Mouse (Mus musculus) layer of hippocampus, adult 18-20 months (tissue): ENCODE results near the gene Tbx6. TPM values are rescaled to one million over a fixed set of nuclear protein-coding genes. Genes with fewer than 3 reads are reported as not detected.
"Not testable (repeated sequence)": the region's sequence is repeated elsewhere in the genome, so short reads cannot be mapped to it uniquely, and the experiment has no call there.

ENCODE experiments used
- DNase-seq, 2 experiments: peaks; one replicate each; pipeline ENCODE4 v3.0.0; 2022; ENCODE audit warnings: low spot score in 2 of 2
- total RNA-seq, 2 experiments: library from RNA; stranded (reverse); gene quantifications; 2 replicates each; pipeline ENCODE4 v1.2.3; 2021

The Tbx6 gene
- total RNA-seq, 2 experiments from 2014 or later: 0.56 to 0.64 TPM

DNA sequence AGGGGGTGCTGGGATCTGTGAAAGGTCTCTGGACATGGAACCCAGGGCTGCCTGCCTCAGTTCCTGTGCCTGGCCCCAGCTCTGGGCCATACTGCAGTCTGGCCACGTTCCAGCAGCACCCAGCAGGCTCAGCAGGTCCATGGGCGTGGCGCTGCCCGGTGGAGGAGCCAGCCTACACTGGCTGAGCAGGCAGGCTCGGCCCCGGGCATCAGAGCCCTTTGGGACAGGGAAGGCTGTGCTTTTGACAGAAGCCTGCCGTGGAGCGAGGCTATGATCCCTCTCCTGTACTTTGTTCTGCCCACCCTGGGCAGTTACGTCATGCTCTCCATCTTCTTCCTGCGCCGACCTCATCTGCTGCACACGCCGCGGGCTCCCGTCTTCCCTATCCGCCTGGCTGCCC lies 15.1 kb upstream of the Tbx6 start, which contains the start of gene Gdpd3:
Gene Gdpd3 (plus strand): TSS at position 134 of the 400 bp plus-strand sequence.
- no peak for DNase-seq

DNA sequence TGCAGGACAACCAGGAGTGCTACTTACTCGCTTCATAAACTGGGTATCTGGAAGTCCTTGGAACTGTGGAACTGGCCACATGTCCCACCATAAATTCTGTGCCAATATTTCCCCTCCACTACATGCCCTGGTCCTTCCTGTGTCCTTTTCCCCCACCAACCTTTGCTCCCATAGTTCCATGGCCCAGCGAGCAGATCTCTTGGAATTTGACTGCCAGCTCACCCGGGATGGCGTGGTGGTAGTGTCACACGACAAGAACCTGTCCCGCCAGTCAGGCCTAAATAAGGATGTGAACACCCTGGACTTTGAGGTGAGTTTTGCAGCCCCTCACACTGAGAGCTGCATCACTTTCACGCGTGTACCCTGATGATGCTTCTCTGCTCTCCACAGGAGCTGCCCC lies 14.3 kb upstream of the Tbx6 start:
- no peak for DNase-seq

DNA sequence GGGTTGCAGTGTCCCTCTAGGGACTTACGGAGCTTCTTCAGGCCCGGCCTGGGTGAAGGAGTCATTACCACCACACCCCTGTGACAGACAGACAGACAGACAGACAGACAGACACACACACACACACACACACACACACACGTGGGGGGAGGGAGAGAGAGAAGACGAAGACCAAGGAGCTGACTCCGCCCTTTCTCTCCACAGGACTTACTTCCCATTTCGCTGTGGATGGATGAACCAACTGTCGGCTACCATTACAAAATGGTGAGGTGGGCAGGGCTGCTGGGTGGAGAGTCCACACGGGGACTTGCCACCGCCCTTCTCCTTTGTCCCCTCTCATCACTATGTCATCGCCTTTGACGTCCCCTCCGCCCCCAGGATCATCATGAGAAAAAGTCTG lies 10.5 kb upstream of the Tbx6 start:
- no peak for DNase-seq

DNA sequence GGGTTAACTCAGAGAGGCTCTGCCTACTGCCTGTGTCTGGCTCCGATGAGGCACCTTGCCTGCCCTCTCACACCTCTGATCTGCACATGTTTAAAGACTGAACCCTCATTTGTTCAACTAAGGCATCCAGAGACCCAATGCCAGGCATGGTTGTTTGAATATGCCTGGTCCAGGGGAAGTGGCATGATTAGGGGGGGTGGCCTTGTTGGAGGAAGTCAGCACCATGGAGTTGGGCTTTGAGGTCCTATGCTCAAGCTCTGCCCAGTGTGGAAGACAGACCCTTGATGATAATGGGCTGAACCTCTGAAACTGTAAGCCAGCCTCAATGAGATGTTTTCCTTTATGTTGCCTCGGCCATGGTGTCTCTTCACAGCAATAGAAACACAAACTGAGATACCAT lies 7.9 kb upstream of the Tbx6 start:
- DNase-seq: no peak

DNA sequence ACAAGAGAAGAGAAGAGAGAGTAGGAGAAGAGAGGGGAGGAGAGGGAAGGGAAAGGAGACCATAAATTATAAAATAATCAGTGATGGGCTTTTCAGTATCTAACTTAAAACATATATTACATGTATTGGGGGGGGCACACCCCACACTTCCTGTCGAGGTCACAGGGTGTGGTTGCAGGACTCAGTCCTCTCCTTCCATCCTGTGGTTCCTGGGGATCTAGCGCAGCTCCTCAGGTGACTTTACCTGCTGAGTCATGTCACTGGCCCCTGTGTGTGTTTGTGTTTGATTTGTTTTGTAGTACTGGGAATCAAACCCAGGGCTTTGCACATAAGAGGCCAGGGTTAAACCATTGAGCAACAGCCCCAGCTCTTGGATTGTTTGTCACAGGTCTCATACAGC lies 6.8 kb upstream of the Tbx6 start:
- no peak for DNase-seq

DNA sequence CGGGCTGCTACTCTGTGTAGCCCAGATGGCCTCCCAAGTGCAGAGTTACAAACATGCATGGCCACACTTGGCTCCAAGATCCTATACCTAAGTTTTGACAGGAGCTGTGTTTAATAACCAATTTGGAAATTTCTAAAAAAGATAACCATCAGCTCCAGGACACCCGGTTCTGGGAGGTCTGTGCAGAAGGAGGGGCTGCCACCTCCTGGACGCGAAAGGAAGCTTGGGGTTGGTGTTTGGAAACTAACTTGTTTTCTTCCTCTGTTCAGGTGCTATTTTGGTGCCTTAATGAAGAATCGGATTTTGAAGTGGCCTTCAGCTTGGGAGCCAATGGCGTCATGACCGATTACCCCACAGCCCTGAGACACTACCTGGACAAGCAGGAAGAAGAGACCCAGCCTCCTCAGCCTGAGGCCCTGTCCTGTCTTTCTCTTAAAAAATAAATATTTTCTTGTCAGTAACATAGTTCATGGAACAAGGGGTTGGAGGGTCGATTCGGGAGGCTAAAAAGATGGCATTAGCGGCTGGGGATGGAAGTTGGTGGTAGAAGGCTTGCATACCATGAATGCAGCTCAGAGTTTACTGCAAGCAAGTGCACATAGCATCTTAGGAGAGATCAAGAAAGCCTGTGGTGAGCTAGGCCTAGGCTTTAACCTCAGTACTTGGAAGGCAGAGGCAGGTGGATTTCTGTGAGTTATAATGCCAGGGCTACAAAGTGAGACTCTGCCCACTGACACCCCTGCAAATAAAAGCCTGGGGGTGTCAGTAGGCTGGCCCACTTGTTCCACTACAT lies 5.9 kb upstream of the Tbx6 start:
- no peak for DNase-seq

DNA sequence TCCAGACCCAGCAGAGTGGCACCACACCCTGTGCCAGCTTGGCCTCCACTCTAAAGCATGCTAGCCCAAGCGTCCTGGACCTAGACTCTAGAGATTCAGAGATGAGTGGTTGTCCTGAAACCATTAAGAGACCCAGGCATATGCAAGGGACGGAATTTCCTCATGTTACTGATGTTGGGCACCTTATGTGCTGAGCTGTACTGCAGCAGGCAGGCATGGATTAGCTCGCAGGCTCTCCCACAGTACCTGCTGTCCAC lies 5.4 kb upstream of the Tbx6 start:
- DNase-seq: no peak

DNA sequence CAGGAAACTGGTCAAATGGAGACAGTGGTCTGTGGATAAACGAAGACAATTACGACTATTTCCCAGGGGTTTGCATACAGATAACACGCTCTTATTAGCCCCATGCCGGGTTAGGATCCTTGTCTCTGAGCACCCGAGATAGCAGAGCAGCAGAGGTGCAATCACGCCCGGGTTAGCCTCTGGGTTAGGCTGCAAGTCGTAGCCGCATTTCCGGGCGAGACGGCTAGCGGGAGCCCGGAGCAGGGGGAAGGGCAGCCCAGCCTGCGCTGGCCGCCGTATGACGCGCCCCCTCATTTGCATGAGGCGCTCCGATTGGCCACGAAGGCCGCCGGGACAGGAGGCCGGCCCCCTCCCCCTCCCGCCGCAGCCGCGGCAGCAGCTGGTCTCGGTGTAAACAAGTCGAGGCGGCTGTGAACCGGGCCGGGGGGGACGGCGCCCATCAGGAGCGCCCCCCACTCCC lies 4.7 kb upstream of the Tbx6 start, which contains the start of gene Ypel3:
Gene Ypel3 (plus strand): TSS at position 358 of the 460 bp plus-strand sequence.
- peak; percentile 95 to 97 for DNase-seq

DNA sequence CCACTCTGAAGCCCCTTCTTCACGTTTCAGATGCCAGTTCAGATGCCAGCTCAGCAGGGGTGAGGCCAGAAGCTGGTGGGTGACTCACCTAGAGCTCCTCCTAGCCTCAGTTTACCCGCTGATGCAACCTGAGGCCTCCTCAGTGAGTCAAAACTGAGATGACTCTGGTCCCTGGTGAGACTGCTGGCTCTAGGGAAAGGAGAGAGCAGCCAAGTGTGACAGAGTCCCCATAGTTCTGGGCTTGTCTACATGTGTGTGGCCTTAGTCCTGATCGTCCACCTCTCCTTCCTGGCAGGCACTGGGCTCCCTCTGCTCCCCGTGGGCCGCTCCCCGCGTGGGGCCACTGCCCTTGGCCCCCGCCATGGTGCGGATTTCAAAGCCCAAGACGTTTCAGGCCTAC lies 3.8 kb upstream of the Tbx6 start:
- no peak for DNase-seq

DNA sequence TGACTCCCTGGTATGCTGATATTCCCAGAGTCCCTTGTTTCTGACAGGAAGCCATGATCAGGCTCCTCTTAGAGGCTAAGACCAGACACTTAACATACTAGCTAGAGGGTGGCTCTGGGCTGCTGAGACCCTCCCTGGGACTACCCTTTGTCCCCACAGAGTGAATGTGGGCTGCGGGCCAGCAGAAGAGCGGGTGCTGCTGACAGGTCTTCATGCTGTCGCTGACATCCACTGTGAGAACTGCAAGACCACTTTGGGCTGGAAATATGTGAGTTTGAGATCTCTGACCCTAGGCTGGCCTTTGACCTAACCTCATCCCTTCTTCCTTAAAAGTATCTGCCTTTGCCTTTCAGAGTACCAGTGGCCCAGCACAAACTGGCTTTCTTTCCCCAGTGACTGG lies 3.1 kb upstream of the Tbx6 start:
- DNase-seq: no peak

DNA sequence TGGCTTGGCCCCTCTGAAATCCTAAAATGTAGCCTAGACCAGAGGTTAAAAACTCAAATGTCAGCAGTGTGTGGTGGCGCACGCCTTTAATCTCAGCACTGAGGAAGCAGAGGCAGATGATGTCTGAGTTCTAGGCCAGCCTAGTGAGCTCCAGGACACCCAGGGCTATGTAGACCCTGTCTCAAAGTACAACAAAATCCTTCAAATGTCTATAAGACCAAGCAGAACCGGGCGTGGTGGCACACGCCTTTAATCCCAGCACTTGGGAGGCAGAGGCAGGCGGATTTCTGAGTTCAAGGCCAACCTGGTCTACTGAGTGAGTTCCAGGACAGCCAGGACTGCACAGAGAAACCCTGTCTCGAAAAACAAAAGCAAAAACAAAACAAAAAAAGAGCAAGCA lies 2.2 kb upstream of the Tbx6 start:
- DNase-seq: not testable (repeated sequence)

DNA sequence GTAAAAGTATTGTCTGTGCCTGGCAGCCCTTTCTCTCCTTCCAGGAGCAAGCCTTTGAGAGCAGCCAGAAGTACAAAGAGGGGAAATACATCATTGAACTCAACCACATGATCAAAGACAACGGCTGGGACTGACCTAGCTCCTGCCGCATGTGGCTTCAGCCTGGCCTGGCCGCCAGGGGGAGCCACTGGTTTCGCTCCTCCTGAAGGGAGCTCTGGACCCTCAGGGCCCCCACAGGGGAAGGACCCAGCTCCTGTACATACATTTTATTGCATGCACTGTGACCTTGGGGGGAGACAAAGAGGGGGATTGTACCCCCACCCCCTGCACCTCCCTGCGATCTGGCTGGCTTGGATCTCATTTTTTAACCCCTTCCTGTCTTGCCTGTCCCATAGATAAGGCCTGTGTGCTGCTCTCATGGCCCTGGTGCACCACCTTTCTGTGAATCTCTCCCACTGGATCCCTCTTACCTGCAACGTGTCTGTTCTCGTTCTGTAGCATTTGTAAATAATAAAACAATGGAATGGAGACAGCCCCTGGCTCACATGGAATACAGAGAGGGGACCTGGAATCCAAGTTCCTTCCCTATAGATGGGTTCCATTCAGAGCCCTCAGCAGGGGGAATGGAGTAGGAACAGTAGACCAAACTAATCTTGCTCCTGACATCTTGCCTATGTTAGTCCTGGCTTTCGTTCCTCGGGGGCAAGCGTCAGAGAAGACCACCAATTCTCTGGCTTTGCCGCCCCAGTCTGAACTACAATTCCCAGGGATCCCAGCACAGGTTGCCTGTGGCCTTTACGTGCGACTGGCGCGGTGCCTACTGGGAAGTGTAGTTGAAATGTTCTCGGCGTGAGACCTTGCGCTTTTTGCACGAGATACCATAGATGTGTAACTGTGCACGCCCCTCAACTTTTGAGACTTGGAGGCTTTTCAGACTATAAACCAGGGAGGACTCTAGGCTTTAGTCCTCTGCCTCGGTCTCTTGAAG lies 1.0 kb upstream of the Tbx6 start:
- DNase-seq: peak; percentile 76 to 89

DNA sequence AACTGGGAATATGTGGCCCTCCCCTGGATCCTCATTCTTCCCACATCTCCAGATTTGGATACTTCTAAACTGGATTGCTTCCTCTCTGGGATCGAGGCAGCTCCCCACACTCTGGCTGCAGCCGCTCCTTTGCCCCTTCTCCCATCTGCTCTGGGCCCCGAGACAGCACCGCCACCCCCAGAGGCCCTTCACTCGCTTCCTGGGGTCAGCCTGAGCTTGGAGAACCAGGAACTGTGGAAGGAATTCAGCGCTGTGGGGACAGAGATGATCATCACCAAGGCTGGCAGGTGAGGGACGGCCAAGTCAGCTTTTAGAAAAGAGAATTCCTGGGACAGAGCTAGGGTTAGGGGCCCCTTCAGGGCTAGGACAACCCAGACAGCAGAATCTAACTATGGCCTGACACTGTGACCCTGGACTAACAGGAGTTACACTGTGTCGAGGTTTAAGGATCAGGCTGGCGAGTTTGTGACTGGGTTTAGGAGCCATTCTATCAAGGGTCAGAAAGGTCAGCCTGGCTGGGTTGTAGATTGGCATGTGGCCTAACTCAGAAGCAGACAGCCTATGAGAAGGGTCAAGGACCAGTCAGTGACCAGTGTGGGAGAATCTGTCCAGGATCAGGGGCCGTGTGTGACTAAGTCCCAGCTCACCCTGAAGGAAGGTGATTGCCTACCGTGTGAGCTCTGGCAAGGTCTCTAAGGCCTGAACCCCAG lies 533 bp downstream of the Tbx6 start:
- DNase-seq: no peak

DNA sequence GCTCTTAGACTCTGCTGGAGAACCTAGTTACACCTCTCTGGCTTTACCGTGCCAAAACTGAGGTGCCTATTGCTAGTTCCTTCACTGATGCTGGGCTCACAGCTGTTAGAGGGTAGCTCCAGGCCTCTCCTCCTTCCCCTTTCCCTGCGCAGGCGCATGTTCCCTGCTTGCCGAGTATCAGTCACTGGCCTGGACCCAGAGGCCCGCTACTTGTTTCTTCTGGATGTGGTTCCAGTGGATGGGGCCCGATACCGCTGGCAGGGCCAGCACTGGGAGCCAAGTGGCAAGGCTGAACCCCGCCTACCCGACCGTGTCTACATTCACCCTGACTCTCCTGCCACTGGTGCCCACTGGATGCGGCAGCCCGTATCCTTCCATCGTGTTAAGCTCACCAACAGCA lies 1.4 kb downstream of the Tbx6 start:
- DNase-seq: no peak

DNA sequence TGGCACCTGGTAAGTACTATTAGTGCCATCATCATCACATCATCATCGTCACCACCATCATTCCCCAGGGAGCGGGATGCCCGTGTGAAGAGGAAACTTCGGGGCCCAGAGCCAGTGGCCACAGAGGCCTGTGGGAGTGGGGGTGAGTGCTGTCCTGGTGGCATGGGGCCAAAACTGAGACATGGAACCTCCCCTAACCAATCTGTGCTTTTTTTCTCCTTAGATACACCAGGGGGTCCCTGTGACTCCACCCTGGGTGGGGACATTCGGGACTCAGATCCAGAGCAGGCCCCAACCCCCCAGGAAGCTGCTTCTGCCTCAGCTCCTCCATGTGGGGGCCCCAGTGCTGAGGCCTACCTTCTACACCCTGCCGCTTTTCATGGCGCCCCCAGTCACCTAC lies 3.2 kb downstream of the Tbx6 start:
- DNase-seq: no peak

DNA sequence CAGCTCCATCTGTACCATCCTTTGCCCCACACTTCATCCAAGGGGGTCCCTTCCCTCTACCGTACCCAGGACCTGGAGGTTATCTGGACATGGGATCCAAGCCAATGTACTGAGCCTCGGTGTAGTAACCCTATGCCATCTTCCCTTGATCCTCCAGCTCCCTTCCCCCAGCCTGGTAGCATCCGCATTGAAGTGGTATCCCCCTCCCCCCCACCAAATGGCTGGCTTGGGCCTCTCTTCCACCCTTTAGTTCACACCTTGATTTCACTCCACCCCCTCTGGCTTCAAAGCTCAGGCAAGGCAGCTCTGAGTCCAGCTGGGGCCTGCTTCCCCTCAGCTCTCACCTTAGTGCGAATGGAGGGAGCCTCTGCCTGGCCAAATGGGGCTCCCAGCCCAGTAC lies 3.8 kb downstream of the Tbx6 start:
- no peak for DNase-seq

DNA sequence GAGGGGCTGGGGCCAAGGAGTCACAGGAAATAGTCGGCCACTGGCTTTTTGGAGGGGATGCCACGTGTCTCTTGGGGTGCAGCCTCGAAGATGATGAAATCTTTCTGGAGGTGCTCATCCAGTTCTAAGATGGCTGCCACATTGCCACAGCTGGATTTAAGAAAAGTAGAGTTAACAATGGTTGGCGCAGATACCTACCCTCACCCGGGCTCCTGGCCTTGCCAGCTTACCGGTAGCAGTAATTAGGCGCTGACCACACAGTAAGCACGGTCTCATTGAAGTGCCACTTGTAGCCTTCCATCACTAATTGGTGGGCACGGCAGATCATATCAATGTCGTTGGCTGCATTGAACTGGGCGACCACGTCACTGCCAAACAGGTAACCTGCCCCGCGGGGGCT lies 4.9 kb downstream of the Tbx6 start:
- no peak for DNase-seq

DNA sequence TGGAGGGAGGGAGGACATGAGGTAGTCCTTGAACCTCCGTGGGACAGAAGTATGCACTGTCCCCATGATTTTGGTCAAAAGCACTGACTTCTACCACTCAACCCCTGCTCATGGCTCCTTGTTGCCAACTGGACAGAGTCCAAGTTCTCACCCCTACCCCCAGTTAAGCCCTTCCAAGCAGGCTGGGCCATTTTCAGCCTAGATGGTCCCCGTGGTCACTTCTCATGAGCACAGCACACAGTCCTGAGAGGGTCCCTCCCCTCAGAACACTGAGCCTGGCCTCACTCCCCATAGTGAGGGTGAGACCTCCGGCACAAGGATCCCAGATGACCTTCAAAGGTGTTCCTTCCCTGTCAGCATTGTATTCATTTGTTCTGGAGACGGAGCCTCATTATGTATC lies 7.9 kb downstream of the Tbx6 start:
- DNase-seq: no peak

DNA sequence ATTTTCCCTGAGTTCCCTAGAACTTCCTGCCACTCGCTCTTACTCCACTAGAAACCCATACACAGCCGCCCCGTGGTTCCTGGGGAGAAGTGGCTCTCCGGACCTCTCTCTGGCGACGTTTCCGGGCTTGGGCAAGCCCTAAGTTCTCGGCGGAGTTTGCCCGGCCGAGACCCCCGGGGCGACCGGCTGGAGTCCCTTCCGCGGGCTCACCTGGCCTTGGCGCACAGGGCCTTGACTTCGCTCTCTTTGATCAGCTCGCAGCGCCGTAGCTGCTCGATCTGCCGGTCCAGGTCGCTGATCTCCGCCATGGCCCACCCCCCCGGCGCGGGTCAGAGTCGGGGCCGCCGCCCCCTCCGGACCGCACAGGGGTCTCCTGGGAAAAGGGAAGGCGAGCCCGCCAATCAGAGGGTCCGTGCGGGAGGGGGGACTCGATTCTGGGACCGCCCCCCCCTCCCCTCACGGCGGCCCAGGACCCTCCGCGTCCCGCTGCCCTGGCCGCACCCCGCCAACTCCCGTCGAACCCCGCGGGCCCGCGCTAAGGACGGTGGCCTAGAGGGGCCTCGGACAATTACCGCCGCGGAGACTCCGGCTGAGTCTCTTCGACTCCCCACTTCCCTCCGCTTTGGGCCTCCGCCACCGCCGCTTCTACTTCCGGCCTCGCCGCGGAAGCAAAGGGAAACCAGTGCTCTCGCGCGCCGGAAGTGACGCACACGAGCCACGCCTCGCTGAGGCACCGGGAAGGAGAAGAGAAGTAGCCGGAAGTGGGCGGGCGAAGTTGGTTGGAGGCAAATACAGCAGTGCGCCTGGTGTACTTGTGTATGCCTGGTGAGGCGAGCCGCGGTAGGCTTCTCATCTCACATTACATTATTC lies 10.8 kb downstream of the Tbx6 start, which contains the start of gene Ppp4c:
Gene Ppp4c (minus strand): TSS at position 646 of the 870 bp plus-strand sequence.
- DNase-seq: peak; percentile 95 to 97

DNA sequence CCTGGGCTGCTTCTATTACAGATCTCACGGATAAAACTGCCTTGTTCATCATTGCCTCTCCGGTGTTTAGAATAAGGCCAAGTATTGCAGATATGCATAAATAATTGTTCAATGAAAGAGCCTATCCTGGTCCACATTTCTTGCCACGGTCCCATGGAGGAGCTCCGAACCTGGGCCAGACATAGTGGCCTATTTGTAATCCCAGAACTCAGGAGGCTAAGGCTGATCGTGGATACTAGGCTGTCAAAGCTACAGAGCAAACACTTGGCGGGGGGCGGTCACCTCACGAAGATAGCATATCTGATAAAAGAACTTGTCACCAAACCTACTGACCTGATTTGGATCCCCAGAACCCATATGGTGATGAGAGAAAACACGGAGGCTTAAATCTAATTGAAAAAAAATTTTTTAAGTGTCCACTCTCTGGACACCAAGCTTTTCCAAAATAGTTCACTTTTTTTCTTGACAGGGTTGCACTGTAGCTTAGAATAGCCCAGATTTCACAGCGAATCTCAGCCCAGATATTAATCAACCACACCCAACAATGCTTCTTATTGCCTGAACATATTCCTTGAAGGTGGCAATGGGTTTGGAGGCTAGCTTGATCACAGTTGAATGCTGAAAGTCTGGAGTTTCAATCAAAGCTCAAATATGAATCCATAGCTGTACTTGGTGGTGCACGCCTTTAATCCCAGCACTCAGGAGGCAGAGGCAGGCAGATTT lies 11.6 kb downstream of the Tbx6 start:
- no peak for DNase-seq
